Mouse (Mus musculus): Measurements from ENCODE around the gene Map3k4. TPM values are rescaled to one million over a fixed set of nuclear protein-coding genes. Genes with fewer than 3 reads are reported as not detected.
A peak's percentile ranks its signal among the peaks of the same experiment; 100 is the strongest.

The Map3k4 gene
- polyA plus RNA-seq, 1 experiment: 33.4 TPM

DNA sequence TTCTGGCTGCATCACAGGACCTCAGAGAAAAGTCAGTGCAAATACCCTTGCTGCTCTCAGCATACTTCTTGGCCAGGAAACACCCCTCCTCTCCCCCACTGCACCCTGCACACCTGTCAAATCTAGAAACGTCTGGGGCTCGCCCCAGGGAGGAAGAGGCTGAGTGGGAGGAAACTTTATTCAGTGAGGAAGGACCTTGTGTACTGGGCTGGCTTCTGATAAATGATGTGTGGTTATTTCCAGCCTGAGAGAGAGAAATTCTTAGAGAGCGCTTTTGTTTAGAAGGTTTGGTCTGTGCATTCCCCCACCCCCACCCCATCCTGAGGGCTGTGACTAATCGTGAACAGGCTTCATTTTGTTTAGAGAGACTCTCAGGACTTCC is 112.9 kb downstream of the Map3k4 start:
- Histone ChIP-seq H3K27ac (ENCODE audit: insufficient read depth, low read length) (no peak overlapping the region), H3K4me1 (ENCODE audit: control insufficient read depth, insufficient read depth, low read length) (peaks cover 34% of the 10 kb centered on the region), H3K27me3 (ENCODE audit: control insufficient read depth, insufficient read depth, low read length) (no peaks in the 10 kb centered on the region), H3K4me3 (replicated peaks; ENCODE audit: insufficient read depth, low read depth, low read length) (no peak overlapping the region)
- TF ChIP-seq POLR2A (IDR thresholded peaks at IDR 0.05; ENCODE audit: borderline replicate concordance, insufficient read depth, low read length): no peak
- no peak for TF ChIP-seq CTCF (IDR thresholded peaks at IDR 0.05; ENCODE audit: borderline replicate concordance, insufficient read depth, low read depth, low read length)
- WGBS: 51% methylated on average over 4 of the region's 4 CpGs
- DNase-seq: no peak

DNA sequence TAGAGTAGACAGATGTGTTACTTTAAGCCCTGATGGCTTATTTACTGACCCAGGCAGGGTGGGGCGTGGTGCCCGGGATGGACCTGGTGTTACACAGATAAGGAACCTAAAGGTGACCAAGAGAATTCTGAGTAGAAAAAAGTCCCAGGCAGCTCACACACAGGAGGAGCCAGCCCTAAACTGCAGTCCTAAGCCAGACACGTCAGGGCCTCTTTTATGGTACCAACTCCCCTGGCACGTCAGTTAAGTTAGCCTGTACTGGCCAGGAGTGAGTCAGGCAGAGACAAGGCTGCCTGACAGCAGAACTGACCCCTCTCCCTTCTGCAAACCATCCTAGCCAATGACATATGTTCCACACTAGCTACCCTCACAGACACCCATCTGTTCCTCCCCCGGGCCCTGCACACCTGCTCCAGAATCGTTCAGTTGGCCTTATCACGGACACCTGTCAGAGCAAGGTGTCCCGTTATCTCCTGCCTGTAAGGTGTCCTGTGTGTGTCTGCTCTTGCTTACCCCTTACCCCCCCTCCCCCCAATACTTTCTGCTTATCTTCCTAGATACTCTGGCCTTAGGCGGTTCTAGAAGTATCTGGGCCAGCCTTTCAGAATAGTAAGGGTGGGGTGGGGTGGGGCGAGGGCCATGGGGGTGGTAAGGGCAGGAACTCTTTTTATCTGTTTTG is 113.4 kb downstream of the Map3k4 start:
- peaks cover 34% of the 10 kb centered on the region for H3K4me1 ChIP-seq (ENCODE audit: control insufficient read depth, insufficient read depth, low read length)
- H3K27ac ChIP-seq (ENCODE audit: insufficient read depth, low read length): no peak overlapping the region
- 39% methylated on average over 10 of the region's 10 CpGs for WGBS
- H3K4me3 ChIP-seq (replicated peaks; ENCODE audit: insufficient read depth, low read depth, low read length): no peak overlapping the region
- no peaks in the 10 kb centered on the region for H3K27me3 ChIP-seq (ENCODE audit: control insufficient read depth, insufficient read depth, low read length)
- TF ChIP-seq POLR2A (IDR thresholded peaks at IDR 0.05; ENCODE audit: borderline replicate concordance, insufficient read depth, low read length): no peak
- peak in 1 of 2 experiments; percentile 46 for DNase-seq

- no peak for DNase-seq
- Histone ChIP-seq H3K27ac (ENCODE audit: insufficient read depth, low read length) (no peak overlapping the region), H3K27me3 (ENCODE audit: control insufficient read depth, insufficient read depth, low read length) (no peaks in the 10 kb centered on the region), H3K4me3 (replicated peaks; ENCODE audit: insufficient read depth, low read depth, low read length) (no peak overlapping the region), H3K4me1 (ENCODE audit: control insufficient read depth, insufficient read depth, low read length) (peaks cover 34% of the 10 kb centered on the region)
- 91% methylated on average over 3 of the region's 3 CpGs for WGBS
- TF ChIP-seq POLR2A (IDR thresholded peaks at IDR 0.05; ENCODE audit: borderline replicate concordance, insufficient read depth, low read length) (no peak), CTCF (IDR thresholded peaks at IDR 0.05; ENCODE audit: borderline replicate concordance, insufficient read depth, low read depth, low read length) (no peak)
These were observed 113.9 kb downstream of the Map3k4 start for GRCm38 (mm10) chr17:12204689-12205014.

GRCm38 (mm10) chr17:12204246-12204645 is 114.3 kb downstream of the Map3k4 start:
- H3K4me1 ChIP-seq (ENCODE audit: control insufficient read depth, insufficient read depth, low read length): peaks cover 34% of the 10 kb centered on the region
- H3K4me3 ChIP-seq (replicated peaks; ENCODE audit: insufficient read depth, low read depth, low read length): no peak overlapping the region
- no peaks in the 10 kb centered on the region for H3K27me3 ChIP-seq (ENCODE audit: control insufficient read depth, insufficient read depth, low read length)
- WGBS: 86% methylated on average over 3 of the region's 3 CpGs
- DNase-seq: no peak
- no peak for TF ChIP-seq CTCF (IDR thresholded peaks at IDR 0.05; ENCODE audit: borderline replicate concordance, insufficient read depth, low read depth, low read length)
- no peak for TF ChIP-seq POLR2A (IDR thresholded peaks at IDR 0.05; ENCODE audit: borderline replicate concordance, insufficient read depth, low read length)
- no peak overlapping the region for H3K27ac ChIP-seq (ENCODE audit: insufficient read depth, low read length)

DNA sequence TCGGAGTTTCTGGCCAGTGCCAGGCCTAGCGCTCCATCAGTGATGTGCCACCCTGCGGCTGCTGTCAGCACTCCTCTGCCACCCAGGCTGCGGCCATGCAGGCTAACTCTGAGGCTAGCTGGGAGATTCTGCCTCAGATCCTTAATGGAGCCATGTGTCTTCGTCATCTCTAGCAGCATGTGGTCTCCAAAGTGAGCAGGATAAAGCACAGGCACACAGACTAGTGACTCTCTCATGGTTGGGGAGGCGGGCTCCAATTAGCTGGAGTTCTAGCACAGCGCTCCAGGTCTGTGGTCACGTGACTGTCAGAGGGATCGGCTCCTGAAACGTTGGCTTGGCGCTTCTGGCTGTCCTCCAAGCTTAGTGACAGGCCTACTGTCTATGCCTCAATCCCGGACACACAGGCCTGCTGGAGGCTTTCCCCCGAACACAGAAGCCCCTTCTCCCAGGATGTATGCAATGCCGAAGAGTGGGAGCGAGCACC is 115.1 kb downstream of the Map3k4 start:
- Histone ChIP-seq H3K4me3 (replicated peaks; ENCODE audit: insufficient read depth, low read depth, low read length) (no peak overlapping the region), H3K27ac (ENCODE audit: insufficient read depth, low read length) (no peak overlapping the region), H3K4me1 (ENCODE audit: control insufficient read depth, insufficient read depth, low read length) (peaks cover 34% of the 10 kb centered on the region), H3K27me3 (ENCODE audit: control insufficient read depth, insufficient read depth, low read length) (no peaks in the 10 kb centered on the region)
- TF ChIP-seq CTCF (IDR thresholded peaks at IDR 0.05; ENCODE audit: borderline replicate concordance, insufficient read depth, low read depth, low read length): peak; percentile 11; the same call in 1 of the 2 replicates
- no peak for TF ChIP-seq POLR2A (IDR thresholded peaks at IDR 0.05; ENCODE audit: borderline replicate concordance, insufficient read depth, low read length)
- 21% methylated on average over 15 of the region's 15 CpGs for WGBS
- peak; percentile 62 to 70 for DNase-seq

- H3K4me3 ChIP-seq (replicated peaks; ENCODE audit: insufficient read depth, low read depth, low read length): no peak overlapping the region
- H3K4me1 ChIP-seq (ENCODE audit: control insufficient read depth, insufficient read depth, low read length): peaks cover 23% of the 10 kb centered on the region
- WGBS: 91% methylated on average over 1 of the region's 1 CpGs
- DNase-seq: no peak
- no peak overlapping the region for H3K27ac ChIP-seq (ENCODE audit: insufficient read depth, low read length)
- no peaks in the 10 kb centered on the region for H3K27me3 ChIP-seq (ENCODE audit: control insufficient read depth, insufficient read depth, low read length)
- TF ChIP-seq POLR2A (IDR thresholded peaks at IDR 0.05; ENCODE audit: borderline replicate concordance, insufficient read depth, low read length): no peak
- no peak for TF ChIP-seq CTCF (IDR thresholded peaks at IDR 0.05; ENCODE audit: borderline replicate concordance, insufficient read depth, low read depth, low read length)
These were observed 117.5 kb downstream of the Map3k4 start for GRCm38 (mm10) chr17:12201086-12201485.

- H3K27ac ChIP-seq (ENCODE audit: insufficient read depth, low read length): no peak overlapping the region
- WGBS: 42% methylated on average over 4 of the region's 4 CpGs
- TF ChIP-seq CTCF (IDR thresholded peaks at IDR 0.05; ENCODE audit: borderline replicate concordance, insufficient read depth, low read depth, low read length) (no peak), POLR2A (IDR thresholded peaks at IDR 0.05; ENCODE audit: borderline replicate concordance, insufficient read depth, low read length) (no peak)
- H3K4me3 ChIP-seq (replicated peaks; ENCODE audit: insufficient read depth, low read depth, low read length): no peak overlapping the region
- H3K4me1 ChIP-seq (ENCODE audit: control insufficient read depth, insufficient read depth, low read length): peaks cover 12% of the 10 kb centered on the region; the same call in 1 of the 2 replicates
- no peaks in the 10 kb centered on the region for H3K27me3 ChIP-seq (ENCODE audit: control insufficient read depth, insufficient read depth, low read length)
- no peak for DNase-seq
These were observed 118.7 kb downstream of the Map3k4 start for GRCm38 (mm10) chr17:12199933-12200332.

- no peak for DNase-seq
- no peak overlapping the region for H3K27ac ChIP-seq (ENCODE audit: insufficient read depth, low read length)
- 63% methylated on average over 10 of the region's 10 CpGs for WGBS
- H3K4me1 ChIP-seq (ENCODE audit: control insufficient read depth, insufficient read depth, low read length): no peaks in the 10 kb centered on the region
- no peaks in the 10 kb centered on the region for H3K27me3 ChIP-seq (ENCODE audit: control insufficient read depth, insufficient read depth, low read length)
- H3K4me3 ChIP-seq (replicated peaks; ENCODE audit: insufficient read depth, low read depth, low read length): no peak overlapping the region
- no peak for TF ChIP-seq CTCF (IDR thresholded peaks at IDR 0.05; ENCODE audit: borderline replicate concordance, insufficient read depth, low read depth, low read length)
- no peak for TF ChIP-seq POLR2A (IDR thresholded peaks at IDR 0.05; ENCODE audit: borderline replicate concordance, insufficient read depth, low read length)
These were observed 123.0 kb downstream of the Map3k4 start for GRCm38 (mm10) chr17:12195604-12196003.
